Mouse (Mus musculus): ENCODE measurements at regions not wholly inside any gene's neighbourhood (a gene's known extent, or its start where the extent isn't known, plus 50 kb on each side); places are given as distances from the start of the nearest gene placed in this dataset.

- TF ChIP-seq EP300 (IDR thresholded peaks at IDR 0.05; ENCODE audit: insufficient read depth, low read depth, low read length) (no peak), POLR2A (IDR thresholded peaks at IDR 0.05; ENCODE audit: insufficient read depth, low read length) (no peak), CTCF (IDR thresholded peaks at IDR 0.05; ENCODE audit: low read depth, low read length) (no peak)
Measured at GRCm38 (mm10) chr15:62694734-62695133, 1150.2 kb downstream of the Gsdmc2 start.
